Mouse (Mus musculus) kidney, adult 2 months (tissue): ENCODE results near the gene Cenpp. TPM values are rescaled to one million over a fixed set of nuclear protein-coding genes. Genes with fewer than 3 reads are reported as not detected.

Experiments
- DNase-seq: peaks from one replicate; pipeline ENCODE4 v3.0.0; 2021
- H3K27ac ChIP-seq: fragments of 200-500 bp; 2 replicates; pipeline ENCODE4 v1.5.1; 2012; ENCODE audit warnings: low read depth, low read length, control low read depth, inconsistent platforms; ENCODE audit not compliant: insufficient read depth
- H3K27me3 ChIP-seq: fragments of 200-500 bp; replicated peaks from 2 replicates; pipeline ENCODE4 v1.6.1; 2012; ENCODE audit warnings: mild to moderate bottlenecking, moderate library complexity, low read length, inconsistent platforms; ENCODE audit not compliant: control insufficient read depth, insufficient read depth
- H3K36me3 ChIP-seq: fragments of 200-500 bp; 2 replicates; pipeline ENCODE4 v1.6.1; 2012; ENCODE audit warnings: mild to moderate bottlenecking, moderate library complexity, low read length, inconsistent platforms; ENCODE audit not compliant: control insufficient read depth, insufficient read depth
- H3K4me1 ChIP-seq: fragments of 200-500 bp; 2 replicates; pipeline ENCODE4 v1.6.1; 2011; ENCODE audit warnings: low read length; ENCODE audit not compliant: control insufficient read depth, insufficient read depth
- H3K4me3 ChIP-seq: fragments of 200-500 bp; 2 replicates; pipeline ENCODE4 v1.5.1; 2011; ENCODE audit warnings: mild to moderate bottlenecking, low read depth, low read length, control low read depth; ENCODE audit not compliant: insufficient read depth
- CTCF ChIP-seq: fragments of 200-500 bp; conservative IDR thresholded peaks from 2 replicates; pipeline ENCODE4 v1.5.1; 2011; ENCODE audit warnings: low read depth, mild to moderate bottlenecking, control low read depth, low read length, moderate library complexity, mixed read lengths; ENCODE audit not compliant: insufficient read depth, insufficient read length
- POLR2A ChIP-seq: fragments of 200-500 bp; IDR thresholded peaks from one replicate; pipeline ENCODE4 v1.6.1; 2011; ENCODE audit warnings: low read depth, low read length, control low read depth
- WGBS: fragments of 180-500 bp; shearing (Covaris S2); methylation state at CpG from one replicate; pipeline ENCODE4 v1.1.7; 2018; 5-methylcytosine and 5-hydroxymethylcytosine counted together
- polyA plus RNA-seq: library from polyadenylated mRNA; depleted of rRNA; stranded (reverse); fragments of >200 nt; gene quantifications from 2 replicates; pipeline ENCODE4 v1.2.3, GENCODE M21; 2012

Cenpp gene
- polyA plus RNA-seq, 1 experiment, result 0.17 TPM

DNA sequence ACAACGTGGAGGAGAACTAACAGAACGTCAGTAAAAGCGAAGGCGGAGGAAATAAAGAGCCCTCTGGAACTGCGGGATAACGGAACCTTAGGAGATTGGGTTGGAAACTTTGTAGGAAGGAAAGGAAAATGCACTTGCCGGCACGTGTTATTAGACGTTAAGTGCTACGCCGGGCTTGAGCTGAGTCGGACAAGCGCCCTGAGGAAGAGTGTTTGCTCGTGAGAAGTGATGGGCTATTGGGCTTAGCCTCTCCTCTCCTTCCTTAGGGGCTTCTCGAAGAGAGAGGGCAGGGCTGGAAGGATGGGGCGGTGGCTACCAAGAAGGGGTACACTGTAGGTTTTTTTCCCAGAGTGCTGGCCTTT, 576 bp upstream of the Cenpp start:
- WGBS, result under 1% methylated on average over 16 of the region's 16 CpGs
- TF ChIP-seq CTCF, result no peak
- TF ChIP-seq POLR2A, result no peak
- Histone ChIP-seq H3K36me3 (no peaks in the 10 kb centered on the region), H3K27me3 (no peaks in the 10 kb centered on the region), H3K27ac (peak overlapping the region; percentile 40; the same call in 1 of the 2 replicates), H3K4me1 (no peaks in the 10 kb centered on the region), H3K4me3 (peak overlapping the region; percentile 58)
- DNase-seq, result no peak

- Histone ChIP-seq H3K27me3 (no peaks in the 10 kb centered on the region), H3K36me3 (no peaks in the 10 kb centered on the region), H3K4me1 (no peaks in the 10 kb centered on the region), H3K4me3 (no peak overlapping the region; the same call in 1 of the 2 replicates), H3K27ac (no peak overlapping the region)
- TF ChIP-seq POLR2A (no peak), CTCF (no peak)
- DNase-seq, result no peak
- WGBS, result 1% methylated on average over 4 of the region's 4 CpGs
These were observed 719 bp downstream of the Cenpp start for GRCm38 (mm10) chr13:49651781-49652351.

- no peak for DNase-seq
- no peak overlapping the region for H3K4me3 ChIP-seq
- no peak overlapping the region for H3K27ac ChIP-seq
- 32% methylated on average over 2 of the region's 2 CpGs for WGBS
- H3K36me3 ChIP-seq, result no peaks in the 10 kb centered on the region
- H3K27me3 ChIP-seq, result no peaks in the 10 kb centered on the region
- TF ChIP-seq POLR2A (no peak), CTCF (no peak)
- H3K4me1 ChIP-seq, result no peaks in the 10 kb centered on the region
These were observed 1.4 kb downstream of the Cenpp start for GRCm38 (mm10) chr13:49651136-49651535.

- TF ChIP-seq POLR2A (no peak), CTCF (no peak)
- H3K27me3 ChIP-seq, result no peaks in the 10 kb centered on the region
- H3K4me3 ChIP-seq, result no peak overlapping the region
- no peaks in the 10 kb centered on the region for H3K36me3 ChIP-seq
- no peak overlapping the region for H3K27ac ChIP-seq
- DNase-seq, result no peak
- H3K4me1 ChIP-seq, result no peaks in the 10 kb centered on the region
- 82% methylated on average over 1 of the region's 1 CpGs for WGBS
These were observed 6.6 kb downstream of the Cenpp start for GRCm38 (mm10) chr13:49646019-49646418.

DNA sequence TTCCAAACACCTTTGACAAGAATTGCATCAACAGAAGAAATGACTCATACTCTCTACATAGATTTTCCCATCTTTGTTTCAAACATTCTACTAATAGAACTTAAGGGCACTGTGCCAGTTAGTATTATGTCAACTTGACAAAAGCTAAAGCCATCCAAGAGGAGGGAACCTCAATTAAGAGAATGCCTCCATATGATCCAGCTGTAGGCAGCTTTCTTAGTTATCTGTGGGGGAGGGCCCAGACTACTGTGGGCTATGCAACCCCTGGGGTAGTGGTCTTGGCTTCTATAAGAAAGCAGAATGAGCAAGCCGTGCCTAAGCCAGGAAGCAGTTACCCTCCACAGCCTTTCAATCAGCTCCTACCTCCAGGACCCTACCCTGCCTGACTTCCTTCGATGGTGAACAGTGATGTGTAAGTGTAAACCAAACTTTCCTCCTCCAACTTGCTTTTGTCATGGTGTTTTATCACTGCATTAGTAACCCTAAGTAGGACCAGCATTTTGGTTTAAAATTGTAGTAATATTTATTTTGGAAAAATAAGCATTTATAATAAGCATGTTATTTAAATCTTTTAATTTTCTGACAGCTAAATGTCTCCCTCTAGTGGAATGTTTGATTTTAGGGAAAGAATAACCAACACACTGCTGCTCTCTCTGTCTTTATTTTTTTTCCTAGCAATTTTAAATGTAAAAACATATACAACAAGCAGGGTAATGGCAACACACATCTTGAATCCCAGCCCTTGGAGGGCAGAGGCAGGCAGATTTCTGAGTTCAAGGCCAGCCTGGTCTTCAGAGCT, 7.7 kb downstream of the Cenpp start:
- 0 out of 2 replicates have a peak, but pooled peaks have one; percentile 1 for TF ChIP-seq CTCF
- no peak for TF ChIP-seq POLR2A
- H3K27me3 ChIP-seq, result no peaks in the 10 kb centered on the region
- H3K4me1 ChIP-seq, result no peaks in the 10 kb centered on the region
- H3K4me3 ChIP-seq, result no peak overlapping the region
- 71% methylated on average over 2 of the region's 2 CpGs for WGBS
- H3K27ac ChIP-seq, result no peak overlapping the region
- DNase-seq, result peak; percentile 8
- no peaks in the 10 kb centered on the region for H3K36me3 ChIP-seq

GRCm38 (mm10) chr13:49643669-49644362, 8.8 kb downstream of the Cenpp start:
- Histone ChIP-seq H3K27ac (no peak overlapping the region), H3K4me1 (no peaks in the 10 kb centered on the region), H3K36me3 (no peaks in the 10 kb centered on the region), H3K27me3 (no peaks in the 10 kb centered on the region), H3K4me3 (no peak overlapping the region)
- peak; percentile 44 for DNase-seq
- TF ChIP-seq CTCF, result no peak

GRCm38 (mm10) chr13:49642650-49643049, 9.9 kb downstream of the Cenpp start:
- Histone ChIP-seq H3K27ac (no peak overlapping the region), H3K4me1 (no peaks in the 10 kb centered on the region), H3K27me3 (no peaks in the 10 kb centered on the region), H3K36me3 (no peaks in the 10 kb centered on the region), H3K4me3 (no peak overlapping the region)
- DNase-seq, result no peak
- WGBS, result 74% methylated on average over 6 of the region's 6 CpGs
- no peak for TF ChIP-seq POLR2A
- no peak for TF ChIP-seq CTCF
